Mouse (Mus musculus) CH12.LX (cell line): ENCODE data around the gene Fam222b. TPM values are rescaled to one million over a fixed set of nuclear protein-coding genes. Genes with fewer than 3 reads are reported as not detected.

ENCODE experiments used
- DNase-seq: peaks from one replicate; pipeline ENCODE4 v3.0.0-alpha.2; 2013; ENCODE audit errors: extremely low read depth
- H3K27ac ChIP-seq: 2 replicates; pipeline ENCODE4 v1.5.1; 2012; ENCODE audit warnings: low read depth, mild to moderate bottlenecking, control low read depth, moderate library complexity; ENCODE audit not compliant: insufficient read depth
- H3K27me3 ChIP-seq: replicated peaks from 2 replicates; pipeline ENCODE3; 2012; ENCODE audit warnings: inconsistent platforms
- H3K36me3 ChIP-seq, 2 experiments: replicated peaks in 1 of 2; 2 replicates each; pipeline versions ENCODE3 to v1.6.1; 2012; ENCODE audit warnings: inconsistent platforms in 1 of 2, low read length in 1 of 2, mild to moderate bottlenecking in 1 of 2, mixed read lengths in 1 of 2, moderate library complexity in 1 of 2; ENCODE audit not compliant: control insufficient read depth in 1 of 2, insufficient read depth in 1 of 2
- H3K4me1 ChIP-seq, 2 experiments: 2 replicates each; pipeline ENCODE4 v1.6.1; 2012; ENCODE audit warnings: inconsistent platforms in 1 of 2, moderate library complexity in 1 of 2; ENCODE audit not compliant: insufficient read depth in 2 of 2, control insufficient read depth in 1 of 2
- H3K4me2 ChIP-seq: 2 replicates; pipeline ENCODE4 v1.6.1; 2012; ENCODE audit warnings: low read depth, mild to moderate bottlenecking, control low read depth; ENCODE audit not compliant: poor library complexity, insufficient read depth, severe bottlenecking
- H3K4me3 ChIP-seq, 3 experiments: fragments of 150-350 bp in 1 of 3; sonication (generic) in 1 of 3; replicated peaks in 1 of 3; 2 replicates each; pipeline versions ENCODE3 to v1.5.1; 2011 to 2012; ENCODE audit warnings: low read depth in 2 of 3, low read length in 2 of 3, mild to moderate bottlenecking in 2 of 3, moderate library complexity in 2 of 3, control low read depth in 1 of 3, improper control_type of control experiment in 1 of 3, inconsistent platforms in 1 of 3, mixed read lengths in 1 of 3; ENCODE audit not compliant: poor library complexity in 1 of 3
- H3K79me2 ChIP-seq: replicated peaks from 2 replicates; pipeline ENCODE4 v1.6.1; 2012; ENCODE audit warnings: mild to moderate bottlenecking, moderate library complexity; ENCODE audit not compliant: control insufficient read depth, poor library complexity, insufficient read depth, severe bottlenecking; ENCODE audit errors: extremely low read depth
- H3K9ac ChIP-seq: 2 replicates; pipeline ENCODE4 v1.6.1; 2012; ENCODE audit warnings: low read depth, mild to moderate bottlenecking, control low read depth, moderate library complexity; ENCODE audit not compliant: insufficient read depth
- H3K9me3 ChIP-seq: replicated peaks from 2 replicates; pipeline ENCODE3; 2012; ENCODE audit warnings: low read length, inconsistent platforms, mixed read lengths
- CTCF ChIP-seq, 2 experiments: IDR thresholded peaks in 1 of 2; conservative IDR thresholded peaks in 1 of 2; 2 replicates each; pipeline ENCODE4 v1.5.1; 2011 to 2012; ENCODE audit warnings: low read depth in 2 of 2, low read length in 2 of 2, improper control_type of control experiment in 1 of 2, inconsistent platforms in 1 of 2, mild to moderate bottlenecking in 1 of 2, moderate library complexity in 1 of 2
- JUN ChIP-seq: IDR thresholded peaks from 2 replicates; pipeline ENCODE4 v1.6.1; 2011; ENCODE audit warnings: low read depth, mild to moderate bottlenecking, low read length, improper control_type of control experiment, moderate library complexity; ENCODE audit not compliant: insufficient read depth
- KAT2A ChIP-seq: IDR thresholded peaks from 2 replicates; pipeline ENCODE4 v1.6.1; 2012; ENCODE audit warnings: low read length, improper control_type of control experiment, inconsistent platforms; ENCODE audit not compliant: insufficient replicate concordance
- MAFK ChIP-seq: IDR thresholded peaks from 2 replicates; pipeline ENCODE4 v1.6.1; 2011; ENCODE audit warnings: low read length, improper control_type of control experiment; ENCODE audit not compliant: insufficient replicate concordance
- MXI1 ChIP-seq: IDR thresholded peaks from 2 replicates; pipeline ENCODE4 v1.6.1; 2011; ENCODE audit warnings: mild to moderate bottlenecking, low read depth, low read length, improper control_type of control experiment
- RAD21 ChIP-seq: IDR thresholded peaks from 2 replicates; pipeline ENCODE4 v1.6.1; 2011; ENCODE audit warnings: low read depth, mild to moderate bottlenecking, low read length, improper control_type of control experiment, moderate library complexity
- SMC3 ChIP-seq: IDR thresholded peaks from 2 replicates; pipeline ENCODE4 v1.6.1; 2011; ENCODE audit warnings: low read depth, low read length, improper control_type of control experiment
- TBP ChIP-seq: conservative IDR thresholded peaks from 2 replicates; pipeline ENCODE4 v1.6.1; 2011; ENCODE audit warnings: low read depth, low read length, improper control_type of control experiment
- TCF12 ChIP-seq: IDR thresholded peaks from 2 replicates; pipeline ENCODE4 v1.6.1; 2014; ENCODE audit warnings: low read depth, mild to moderate bottlenecking, inconsistent platforms, low read length, improper control_type of control experiment
- USF1 ChIP-seq: IDR thresholded peaks from 2 replicates; pipeline ENCODE4 v1.6.1; 2014; ENCODE audit warnings: low read depth, mild to moderate bottlenecking, inconsistent platforms, low read length, improper control_type of control experiment
- ZMIZ1 ChIP-seq: IDR thresholded peaks from 2 replicates; pipeline ENCODE4 v1.6.1; 2012; ENCODE audit warnings: low read depth, mild to moderate bottlenecking, inconsistent platforms, low read length, improper control_type of control experiment
- dilution Hi-C: fragments of 300-500 bp; cut with MboI; formaldehyde crosslinking; loops from 2 replicates; pipeline ENCODE4 v1.14.3; 2020; ENCODE audit warnings: low sequenced_read_pairs; ENCODE audit not compliant: extremely low pct_unique_long_range_greater_than_20kb, extremely low pct_ligation_motif_present
- in situ Hi-C: fragments of 300-500 bp; cut with MboI; formaldehyde crosslinking; loops from 3 replicates; pipeline ENCODE4 v1.14.3; 2019; ENCODE audit warnings: low sequenced_read_pairs, low pct_ligation_motif_present, low pct_unique_long_range_greater_than_20kb, mixed read lengths
- polyA plus RNA-seq: library from polyadenylated mRNA; unstranded; fragments of >175 nt; gene quantifications from 2 replicates; pipeline ENCODE4 v1.2.1, GENCODE M21; 2012; ENCODE audit warnings: low read depth; ENCODE audit not compliant: insufficient read length
- total RNA-seq, 2 experiments: library from RNA; depleted of rRNA; stranded (reverse); fragments of 300-350 nt in 1 of 2; fragments of >200 nt in 1 of 2; gene quantifications; 2 replicates each; pipeline ENCODE4 v1.2.3; 2012 to 2014

Gene Fam222b
- total and polyA plus RNA-seq, 3 experiments = 5.9 to 34.4 (median 8.7) TPM

DNA sequence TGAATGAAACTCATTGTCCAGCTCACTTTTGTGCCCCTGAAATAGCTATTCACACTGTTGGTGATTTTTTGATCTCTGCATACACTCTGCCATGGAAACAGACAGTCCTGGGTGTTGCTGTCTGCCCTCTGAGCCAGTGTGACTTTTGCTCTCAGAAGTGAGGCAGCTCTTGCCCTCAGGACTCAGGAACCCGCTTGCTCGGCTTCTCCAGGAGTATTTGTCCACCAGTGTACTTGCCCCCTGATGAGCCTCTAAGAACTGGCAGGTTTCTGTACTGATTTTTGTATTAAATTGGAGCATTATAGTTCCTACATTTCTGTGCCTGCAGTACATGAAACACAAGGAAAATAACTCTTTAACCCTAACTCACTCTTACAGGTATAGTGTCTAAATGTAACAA lies 49.1 kb downstream of the Fam222b start:
- H3K4me2 ChIP-seq = no peak overlapping the region
- dilution Hi-C loops (no loop called here), in situ Hi-C loops (no loop called here)
- H3K36me3 ChIP-seq = peaks cover 28 to 86% of the 10 kb centered on the region in 2 experiments
- peaks cover 17 to 46% of the 10 kb centered on the region in 2 experiments; a peak in 3 of 4 replicates for H3K4me1 ChIP-seq
- DNase-seq = no peak
- TF ChIP-seq MAFK (no peak), MXI1 (no peak), JUN (no peak), USF1 (no peak), CTCF (conservative IDR thresholded peaks at IDR 0.05 in 1 of 2, IDR thresholded peaks at IDR 0.05 in 1 of 2; ENCODE audit: low read depth in 2 of 2, low read length in 2 of 2) (no peak), KAT2A (no peak), TBP (no peak)
- H3K27me3 ChIP-seq = no peaks in the 10 kb centered on the region
- no peak overlapping the region for H3K9ac ChIP-seq
- no peaks in the 10 kb centered on the region for H3K9me3 ChIP-seq
- H3K79me2 ChIP-seq = peaks cover 20% of the 10 kb centered on the region; the same call in 1 of the 2 replicates
- no peak overlapping the region for H3K4me3 ChIP-seq
- H3K27ac ChIP-seq = no peak overlapping the region

DNA sequence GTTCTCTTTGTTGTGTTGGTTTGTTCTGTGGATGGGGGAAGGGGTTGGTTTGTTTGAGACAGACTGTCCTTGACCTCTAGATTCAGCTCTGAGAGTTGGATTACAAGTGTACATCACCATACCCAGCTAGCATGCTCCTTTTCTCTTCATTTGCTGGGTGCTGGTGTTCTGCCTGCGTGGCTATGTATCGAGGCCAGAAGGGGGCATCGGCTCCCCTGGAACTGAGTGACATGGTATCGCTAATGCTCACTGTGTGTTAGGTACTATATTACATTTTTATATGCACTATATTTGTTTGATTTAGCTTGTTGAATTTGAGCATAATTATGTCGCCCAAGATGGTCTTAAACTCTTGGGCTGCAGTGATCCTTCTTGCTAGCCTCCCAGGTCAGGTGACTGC lies 51.7 kb downstream of the Fam222b start:
- peaks cover 49 to 95% of the 10 kb centered on the region in 2 experiments for H3K36me3 ChIP-seq
- DNase-seq = no peak
- no peak overlapping the region for H3K4me3 ChIP-seq
- H3K27ac ChIP-seq = no peak overlapping the region
- 0 out of 2 replicates have a peak, but pooled peaks cover 3% of the 10 kb centered on the region for H3K79me2 ChIP-seq
- in situ Hi-C loops (no loop called here), dilution Hi-C loops (no loop called here)
- H3K9ac ChIP-seq = no peak overlapping the region
- no peak for TF ChIP-seq ZMIZ1
- TF ChIP-seq SMC3 = peak; percentile 42
- TF ChIP-seq TCF12 = no peak
- TF ChIP-seq RAD21 = peak; percentile 16
- TF ChIP-seq CTCF (conservative IDR thresholded peaks at IDR 0.05 in 1 of 2, IDR thresholded peaks at IDR 0.05 in 1 of 2; ENCODE audit: low read depth in 2 of 2, low read length in 2 of 2) = peak in 1 of 2 experiments; percentile 57; a peak in 2 of 4 replicates
- peaks cover 17 to 46% of the 10 kb centered on the region in 2 experiments; a peak in 3 of 4 replicates for H3K4me1 ChIP-seq
- no peaks in the 10 kb centered on the region for H3K27me3 ChIP-seq
- no peaks in the 10 kb centered on the region for H3K9me3 ChIP-seq
- H3K4me2 ChIP-seq = no peak overlapping the region
